ENCODE assay signal across 9 mouse cellular contexts in the genomic region with DNA sequence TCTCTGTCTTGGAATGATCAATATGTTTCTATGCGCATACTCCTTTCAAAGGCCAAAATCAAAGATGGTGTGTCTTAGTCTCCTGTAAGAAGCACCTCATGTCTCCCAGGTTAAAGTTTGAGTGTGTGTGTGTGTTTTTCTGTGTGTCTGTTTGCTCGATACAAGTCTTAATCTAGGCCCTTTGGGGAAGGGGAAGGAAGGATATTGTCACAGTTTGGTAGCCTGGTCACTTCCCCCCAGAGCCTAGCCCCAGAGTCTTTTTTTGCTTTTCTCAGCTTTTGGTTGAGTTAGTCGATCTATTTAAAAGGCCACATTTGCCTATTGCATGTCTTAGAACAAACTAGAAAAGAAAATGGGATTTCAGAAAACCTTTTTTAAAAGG. TPM values are rescaled to one million over a fixed set of nuclear protein-coding genes. Genes with fewer than 3 reads are reported as not detected.
DNase-seq lines count a peak whose midpoint lies in the region; ATAC-seq and TF ChIP-seq lines count a peak whose summit lies in the region.
"Had no signal": no experiment of that assay in that cellular context is flagged by ENCODE, and none has a peak within 500 bp of the region (broad histone marks: within the 10 kb centered on the region; RNA-seq: fewer than 3 reads in every experiment).

No protein-coding gene starts in this region.

- H3K27me3 ChIP-seq in heart, embryonic 16.5 days (ENCODE audit: control insufficient read depth, insufficient read depth, low read length): no peaks in the 10 kb centered on the region
- H3K27me3 ChIP-seq in hindbrain, embryonic 15.5 days: no peaks in the 10 kb centered on the region
- H3K27me3 ChIP-seq in midbrain, embryonic 14.5 days (ENCODE audit: control insufficient read depth, insufficient read depth, low read length): no peaks in the 10 kb centered on the region
- H3K27me3 ChIP-seq: Patski had no signal

- H3K27ac ChIP-seq in heart, embryonic 16.5 days (ENCODE audit: low read length): peak overlapping the region; percentile 86
- H3K27ac ChIP-seq in bone marrow, adult 2 months (ENCODE audit: control insufficient read depth, insufficient read depth, low read depth, low read length, poor library complexity): peak overlapping the region; percentile 98; the same call in 1 of the 2 replicates
- peak overlapping the region; percentile 99 for H3K27ac ChIP-seq in hindbrain, embryonic 15.5 days (replicated peaks)
- peak overlapping the region; percentile 96 for H3K27ac ChIP-seq in midbrain, embryonic 14.5 days (replicated peaks; ENCODE audit: low read depth, low read length)

- H3K4me2 ChIP-seq in heart, embryonic 16.5 days (ENCODE audit: low read depth, low read length): peak overlapping the region; percentile 72
- peak overlapping the region; percentile 65 for H3K4me2 ChIP-seq in hindbrain, embryonic 15.5 days
- peak overlapping the region; percentile 73 for H3K4me2 ChIP-seq in midbrain, embryonic 14.5 days (ENCODE audit: low read length)

- no peak for TF ChIP-seq POLR2A in bone marrow, adult 2 months (IDR thresholded peaks at IDR 0.05; ENCODE audit: borderline replicate concordance, control insufficient read depth, low read depth, low read length)

- peaks cover 23% of the 10 kb centered on the region for H3K4me1 ChIP-seq in heart, embryonic 16.5 days (ENCODE audit: control insufficient read depth, insufficient read depth, low read length)
- H3K4me1 ChIP-seq in bone marrow, adult 2 months (ENCODE audit: control insufficient read depth, insufficient read depth, low read length): peaks cover 4% of the 10 kb centered on the region
- H3K4me1 ChIP-seq in hindbrain, embryonic 15.5 days (replicated peaks): peaks cover 37% of the 10 kb centered on the region
- H3K4me1 ChIP-seq in midbrain, embryonic 14.5 days (ENCODE audit: control insufficient read depth, insufficient read depth, low read length): peaks cover 27% of the 10 kb centered on the region

- TF ChIP-seq CTCF in bone marrow, adult 2 months (IDR thresholded peaks at IDR 0.05; ENCODE audit: control insufficient read depth, insufficient read depth, low read length): no peak

- H3K9me3 ChIP-seq in heart, embryonic 16.5 days (replicated peaks; ENCODE audit: control insufficient read depth, low read length): no peaks in the 10 kb centered on the region
- H3K9me3 ChIP-seq in hindbrain, embryonic 15.5 days: no peaks in the 10 kb centered on the region
- no peaks in the 10 kb centered on the region for H3K9me3 ChIP-seq in midbrain, embryonic 14.5 days (ENCODE audit: control insufficient read depth, low read length)

- DNase-seq in heart, postnatal 10 days: no peak
- DNase-seq in midbrain, embryonic 14.5 days: no peak
- DNase-seq in ovary, adult 18-20 months (ENCODE audit: low spot score): no peak
- no peak for DNase-seq in urinary bladder, adult 2 months (ENCODE audit: low spot score)
- DNase-seq in adrenal gland, postnatal 10 days: no peak

- intact Hi-C loops in heart, postnatal 10 days (cut with DNase I): loop anchor here (5.0 kb wide), 1 partner anchor 57 kb away; no protein-coding TSS in a partner anchor

- WGBS in heart, embryonic 16.5 days: 53% methylated on average over 3 of the region's 3 CpGs
- 30% methylated on average over 3 of the region's 3 CpGs for WGBS in bone marrow, adult 2 months
- 46% methylated on average over 3 of the region's 3 CpGs for WGBS in hindbrain, embryonic 15.5 days
- 44% methylated on average over 3 of the region's 3 CpGs for whole genome bisulfite sequencing in midbrain, embryonic 14.5 days

- H3K9ac ChIP-seq in heart, embryonic 16.5 days (ENCODE audit: low read length): peak overlapping the region; percentile 99
- peak overlapping the region; percentile 97 for H3K9ac ChIP-seq in hindbrain, embryonic 15.5 days
- peak overlapping the region; percentile 95 for H3K9ac ChIP-seq in midbrain, embryonic 14.5 days (replicated peaks; ENCODE audit: low read length)

- no peak for ATAC-seq in heart, embryonic 16.5 days (replicated peaks; ENCODE audit: extremely low read depth, insufficient read depth, low FRiP score)
- peak; percentile 4; the same call in 1 of the 2 replicates for ATAC-seq in hindbrain, embryonic 15.5 days (ENCODE audit: low FRiP score, low read depth)
- no peak for ATAC-seq in midbrain, embryonic 14.5 days (ENCODE audit: low FRiP score, low TSS enrichment)

- H3K4me3 ChIP-seq in heart, embryonic 16.5 days (ENCODE audit: low read length): peak overlapping the region; percentile 83
- peak overlapping the region; percentile 96 for H3K4me3 ChIP-seq in bone marrow, adult 2 months (replicated peaks; ENCODE audit: control insufficient read depth, low read depth, low read length)
- peak overlapping the region; percentile 98 for H3K4me3 ChIP-seq in hindbrain, embryonic 15.5 days
- H3K4me3 ChIP-seq in midbrain, embryonic 14.5 days (replicated peaks; ENCODE audit: low read depth, low read length): peak overlapping the region; percentile 96

- no peaks in the 10 kb centered on the region for H3K36me3 ChIP-seq in heart, embryonic 16.5 days (ENCODE audit: control insufficient read depth, insufficient read depth)
- no peaks in the 10 kb centered on the region for H3K36me3 ChIP-seq in hindbrain, embryonic 15.5 days
- H3K36me3 ChIP-seq in midbrain, embryonic 14.5 days (ENCODE audit: control insufficient read depth, insufficient read depth, low read length): no peaks in the 10 kb centered on the region

RNA-seq across cellular contexts. Expression of a gene that starts 3.1 kb away (rescaled TPM):
- polyA plus RNA-seq in heart, embryonic 16.5 days (2015; fragmentation: Nextera tagmentation; extraction: Ambion mirVana): 8.9 and 9.0 TPM in 2 replicates
- total RNA-seq in heart, postnatal 10 days (2021): 10 to 100 TPM; 44.1 to 44.8 TPM
- 14.3 and 46.6 TPM in 2 replicates for polyA plus RNA-seq in bone marrow, adult 2 months (2011; ENCODE audit: insufficient read depth, insufficient read length, low replicate concordance, missing spikeins)
- 11.9 and 13.5 TPM in 2 replicates for polyA plus RNA-seq in hindbrain, embryonic 15.5 days (2015; fragmentation: Nextera tagmentation; extraction: Ambion mirVana)
- 19.5 and 23.1 TPM in 2 replicates for polyA plus RNA-seq in midbrain, embryonic 14.5 days (2014; fragmentation: Nextera tagmentation; extraction: Ambion mirVana)
- polyA plus RNA-seq in urinary bladder, adult 2 months (2012; rRNA removed): 15.0 and 26.4 TPM in 2 replicates
- 10 to 100 TPM; 39.3 to 48.0 TPM for total RNA-seq in adrenal gland, postnatal 10 days (2021)
